Mouse (Mus musculus) large intestine, adult 2 months (tissue): ENCODE data around the gene Gtf2a2. TPM values are rescaled to one million over a fixed set of nuclear protein-coding genes. Genes with fewer than 3 reads are reported as not detected.

ENCODE experiments used
- DNase-seq: peaks from one replicate; pipeline ENCODE4 v3.0.0-alpha.2; 2012; ENCODE audit warnings: low read depth, low spot score
- WGBS: fragments of 180-500 bp; shearing (Covaris S2); methylation state at CpG from one replicate; pipeline ENCODE4 v1.1.7; 2018; 5-methylcytosine and 5-hydroxymethylcytosine counted together
- polyA plus RNA-seq: library from polyadenylated mRNA; depleted of rRNA; stranded (reverse); fragments of >200 nt; gene quantifications from 2 replicates; pipeline ENCODE4 v1.2.3, GENCODE M21; 2012; rRNA removed

The Gtf2a2 gene
- polyA plus RNA-seq, 1 experiment, result 25.8 TPM

DNA sequence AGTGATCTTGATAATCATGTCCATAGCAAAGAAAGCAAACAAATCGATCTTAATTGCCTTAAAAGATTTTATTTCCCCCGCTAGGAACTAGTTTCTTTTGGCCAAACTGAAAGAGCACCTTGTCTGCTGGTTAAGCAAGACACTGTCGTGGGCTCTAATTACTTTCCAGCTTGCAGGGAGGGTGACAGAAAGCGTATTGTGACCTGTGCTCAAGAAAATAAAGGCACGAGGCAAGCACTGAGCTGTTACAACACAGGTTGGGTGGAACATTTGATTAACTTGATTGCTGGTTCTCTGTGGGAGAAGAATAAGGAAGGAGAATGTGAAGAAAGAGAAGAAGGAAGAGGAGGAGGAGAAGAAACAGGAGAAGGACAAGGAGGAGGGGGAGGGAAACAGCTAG, 35.9 kb downstream of the Gtf2a2 start:
- DNase-seq, result no peak
- WGBS, result 36% methylated on average over 5 of the region's 5 CpGs

DNA sequence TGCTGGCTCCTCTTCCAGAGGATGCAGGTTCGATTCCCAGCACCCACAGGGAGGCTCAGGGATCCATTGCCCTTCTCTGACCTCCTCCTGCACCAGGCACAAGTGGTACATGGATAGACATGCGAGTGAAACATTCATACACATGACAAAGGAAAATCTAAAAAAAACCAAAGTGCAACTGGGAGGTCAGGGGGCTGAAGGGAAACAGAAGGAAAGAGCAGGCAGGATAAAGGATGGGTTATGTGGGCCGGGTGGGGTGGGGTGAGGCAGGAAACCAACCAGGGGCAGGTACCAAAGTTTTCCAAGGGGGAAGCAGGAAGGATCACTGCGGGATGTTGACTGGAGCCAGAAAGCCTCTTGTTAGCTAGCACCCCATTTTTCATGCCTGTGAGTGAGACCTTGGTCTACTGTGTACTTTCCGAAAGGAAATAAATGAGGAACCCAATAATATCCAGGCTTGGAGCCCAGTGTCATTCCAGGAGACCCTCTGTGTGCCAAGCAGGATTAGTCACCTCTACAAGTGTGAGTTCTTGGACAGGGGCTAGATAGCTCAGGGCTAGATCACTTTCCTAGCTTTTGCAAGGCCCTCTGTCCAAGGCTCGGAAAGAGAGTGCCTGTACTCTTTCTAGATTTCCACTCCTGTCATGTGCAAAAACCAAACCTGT, 36.5 kb downstream of the Gtf2a2 start:
- no peak for DNase-seq
- 24% methylated on average over 6 of the region's 6 CpGs for WGBS

DNA sequence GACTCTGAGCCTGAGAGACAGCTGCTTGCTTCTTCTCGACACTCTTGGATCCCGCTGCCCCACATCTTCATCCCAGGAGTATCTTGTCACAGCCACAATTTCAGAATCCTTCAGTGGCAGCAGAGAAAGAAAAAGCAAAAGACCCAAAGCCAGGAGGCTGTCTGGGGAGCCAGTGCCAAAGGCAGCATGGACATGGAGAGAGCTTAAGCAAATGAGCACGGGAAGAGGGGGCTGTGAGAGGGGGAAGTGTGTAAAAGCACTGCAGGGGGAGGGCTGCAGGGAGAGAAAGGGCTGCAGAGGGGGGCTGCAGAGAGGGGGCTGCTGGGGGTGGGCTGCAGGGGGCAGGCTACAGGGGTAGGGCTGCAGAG, 37.0 kb downstream of the Gtf2a2 start:
- no peak for DNase-seq
- 46% methylated on average over 3 of the region's 3 CpGs for WGBS

DNA sequence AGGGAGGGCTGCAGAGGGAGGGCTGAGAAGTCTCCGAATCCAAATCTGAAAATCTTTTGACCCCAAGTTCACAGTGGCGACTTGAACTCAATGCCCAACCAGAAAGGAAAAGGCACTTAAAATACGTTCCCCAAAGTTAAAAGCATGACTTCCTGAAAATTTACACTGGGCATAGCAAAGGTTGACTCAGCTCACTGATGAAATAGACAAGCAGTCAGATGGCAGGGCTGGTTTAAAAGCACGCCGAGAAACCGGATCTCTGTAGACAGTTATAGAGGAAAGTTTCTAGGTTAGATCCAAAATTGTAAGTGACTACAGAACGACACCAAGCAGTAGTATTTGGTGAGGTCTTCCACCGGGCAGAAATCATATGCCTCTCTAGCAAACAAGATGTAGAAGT, 37.5 kb downstream of the Gtf2a2 start:
- 26% methylated on average over 8 of the region's 8 CpGs for WGBS
- no peak for DNase-seq

DNA sequence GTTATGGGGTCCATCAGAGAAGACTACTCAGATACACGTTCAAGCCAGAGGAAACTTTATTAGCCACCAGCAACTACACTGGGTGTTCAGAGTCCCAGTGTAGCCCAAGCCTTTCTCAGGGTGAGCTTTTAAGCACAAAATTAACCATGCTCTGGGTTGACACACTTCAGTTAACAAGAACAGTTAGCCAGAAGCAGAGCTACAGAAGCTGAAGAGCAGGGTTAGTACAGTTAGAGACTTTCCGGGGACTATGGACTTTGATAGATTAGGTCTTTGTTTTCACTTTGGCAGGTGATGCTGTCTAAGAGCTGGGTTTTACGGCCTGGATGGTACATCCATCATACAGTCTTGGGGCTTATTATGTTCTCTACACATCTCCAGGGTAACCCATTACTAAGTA, 40.4 kb downstream of the Gtf2a2 start:
- no peak for DNase-seq
- 32% methylated on average over 3 of the region's 3 CpGs for WGBS

DNA sequence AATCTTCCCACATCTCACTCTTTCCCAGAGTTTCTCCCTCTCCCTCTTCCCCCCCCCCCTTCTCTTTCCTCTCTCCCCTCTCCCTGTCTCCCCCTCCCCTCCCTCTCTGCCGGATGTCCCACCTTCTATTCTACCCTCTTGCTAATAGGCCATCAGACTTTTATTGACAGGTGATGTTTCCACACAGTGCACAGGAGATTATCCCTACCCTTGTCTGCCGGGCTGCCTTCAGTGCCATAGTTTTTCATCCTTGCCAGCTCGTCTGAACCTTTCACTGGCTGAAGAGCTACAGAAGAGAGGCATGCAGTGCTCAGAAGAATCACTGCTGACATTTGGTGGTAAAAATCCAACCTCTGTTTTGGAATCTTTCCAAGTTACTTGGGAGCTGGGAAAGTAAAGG, 41.1 kb downstream of the Gtf2a2 start:
- WGBS, result 28% methylated on average over 3 of the region's 3 CpGs
- DNase-seq, result no peak

DNA sequence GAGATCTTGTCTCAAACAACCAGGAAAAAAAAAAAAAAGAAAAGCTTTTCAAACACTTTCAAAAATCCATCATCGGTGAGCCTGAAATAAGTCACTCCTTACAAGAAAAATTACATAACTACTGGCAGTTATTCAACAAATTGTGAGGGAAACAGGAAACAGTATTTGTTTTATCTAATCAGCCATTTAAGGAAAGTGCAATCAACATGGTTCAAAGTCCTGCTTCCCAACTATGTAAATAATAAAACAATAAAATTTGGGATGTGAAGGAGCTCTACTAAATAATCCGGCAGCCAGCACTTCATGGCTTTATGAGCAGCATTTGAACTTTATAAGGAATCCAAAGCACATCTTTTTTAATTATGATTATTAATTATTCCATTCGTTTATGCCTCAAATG, 49.7 kb downstream of the Gtf2a2 start:
- 17% methylated on average over 3 of the region's 3 CpGs for WGBS
- no peak for DNase-seq

DNA sequence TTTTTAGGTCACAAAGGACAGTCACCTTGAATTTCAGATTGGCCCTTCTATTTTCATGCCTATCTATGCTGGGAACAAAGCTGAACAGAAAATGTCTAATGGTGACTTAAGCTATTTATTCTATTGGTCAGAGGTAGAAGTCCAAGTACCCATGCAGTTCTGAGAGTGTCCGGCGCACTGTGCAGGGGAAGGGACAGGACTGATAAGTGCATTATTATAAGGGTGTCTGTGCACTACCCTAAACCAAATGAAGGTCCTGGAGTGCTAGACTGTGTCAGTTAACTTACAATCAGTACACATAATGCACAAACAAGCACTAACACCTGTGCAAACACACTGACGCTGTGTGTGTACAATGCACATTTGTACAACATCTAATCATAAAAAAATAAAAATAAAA, 55.1 kb downstream of the Gtf2a2 start:
- WGBS, result 35% methylated on average over 3 of the region's 3 CpGs
- DNase-seq, result no peak

DNA sequence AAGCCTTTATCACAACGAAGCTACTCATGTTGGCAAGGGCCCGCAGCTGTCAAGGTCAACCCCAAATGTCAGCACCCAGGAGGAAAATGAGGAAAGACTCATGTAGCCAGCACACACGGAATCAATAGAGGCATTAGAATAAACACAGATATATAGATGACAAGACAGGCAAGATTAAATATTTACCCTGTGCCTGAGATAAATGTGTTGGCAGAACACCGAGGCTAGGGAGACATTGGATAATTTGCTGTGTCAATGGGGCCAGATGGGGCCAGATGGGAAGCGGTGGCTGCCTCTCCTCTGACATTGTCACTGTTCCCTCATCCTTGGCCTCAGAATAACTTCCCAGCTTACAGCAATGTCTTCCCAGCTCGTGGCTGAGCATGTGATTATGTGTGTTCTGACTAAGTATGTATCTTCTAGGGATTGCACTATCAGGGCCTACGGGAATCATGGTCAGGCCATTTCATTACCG, 57.6 kb downstream of the Gtf2a2 start:
- WGBS, result 15% methylated on average over 8 of the region's 8 CpGs
- no peak for DNase-seq

DNA sequence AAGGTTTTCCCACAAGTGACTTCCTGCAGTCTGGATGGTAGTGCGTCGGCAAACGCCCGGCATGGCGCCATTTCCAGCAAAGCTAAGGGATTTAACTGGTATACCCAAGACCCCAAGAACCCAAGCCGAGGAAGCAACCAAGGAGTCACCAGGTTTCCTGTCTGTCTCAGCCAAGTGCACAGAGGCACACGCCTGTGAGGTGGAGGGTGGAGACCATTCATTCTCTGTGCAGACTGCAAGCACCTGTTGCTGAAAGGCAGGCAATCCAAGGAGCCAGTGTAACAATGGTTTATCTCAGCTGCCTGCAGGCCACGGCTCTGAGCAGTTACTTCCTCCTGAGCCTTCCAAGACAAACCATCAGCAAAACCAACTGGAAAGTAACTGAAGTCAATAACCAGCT, 60.0 kb downstream of the Gtf2a2 start:
- WGBS, result 40% methylated on average over 8 of the region's 8 CpGs
- DNase-seq, result no peak

Other genes starting within 250 kb of the Gtf2a2 start
- 12.9 and 15.7 TPM in 2 replicates for gene Bnip2, start 23.1 kb upstream of the Gtf2a2 start, polyA plus RNA-seq
- 16.2 and 17.8 TPM in 2 replicates for gene Gcnt3, start 25.5 kb downstream of the Gtf2a2 start, polyA plus RNA-seq
- gene Fam81a, start 130.0 kb downstream of the Gtf2a2 start, polyA plus RNA-seq, result 0.07 and 0.33 TPM in 2 replicates
- 13.9 and 20.3 TPM in 2 replicates for gene Myo1e, start 194.8 kb downstream of the Gtf2a2 start, polyA plus RNA-seq